ENCODE assay signal across 21 mouse cellular contexts in the genomic region with DNA sequence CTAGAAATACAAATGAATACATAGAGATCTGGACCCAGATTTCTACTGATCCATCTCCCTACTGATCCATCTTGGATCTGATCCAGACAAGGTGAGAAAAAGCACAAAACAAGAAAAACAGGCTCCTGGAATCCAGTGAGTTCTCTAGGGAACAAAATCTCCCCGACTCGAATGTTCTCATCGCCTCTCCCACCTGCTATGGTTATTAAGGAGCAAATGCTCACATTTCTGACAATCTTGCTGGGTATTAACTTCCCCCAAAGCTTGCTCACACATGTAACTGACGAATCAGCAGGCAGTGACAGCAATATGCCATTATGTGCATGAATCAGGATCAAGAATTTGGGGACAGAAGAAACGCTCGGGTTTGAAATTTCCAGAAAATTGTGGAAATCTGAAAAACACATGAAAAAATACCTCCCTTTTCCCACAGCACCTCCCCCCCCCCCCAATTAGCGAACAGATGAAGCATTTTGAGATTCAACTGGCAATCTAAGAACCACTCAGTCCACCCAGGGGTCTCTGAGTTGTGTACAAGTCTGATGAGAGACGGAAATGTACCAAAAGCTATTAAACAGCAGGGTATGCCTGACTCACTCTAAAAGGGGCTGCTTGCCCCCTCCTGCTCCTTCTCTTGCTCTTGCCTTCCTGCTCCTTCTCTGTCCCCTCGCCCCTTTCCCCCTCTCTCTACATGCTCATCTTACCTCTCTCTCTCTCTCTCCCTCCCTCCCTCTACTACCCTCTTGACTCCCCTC.
DNase-seq lines count a peak whose midpoint lies in the region; ATAC-seq and TF ChIP-seq lines count a peak whose summit lies in the region.
"Had no signal": no experiment of that assay in that cellular context is flagged by ENCODE, and none has a peak within 500 bp of the region (broad histone marks: within the 10 kb centered on the region; RNA-seq: fewer than 3 reads in every experiment).

No protein-coding gene starts in this region.

- no peak overlapping the region for H3K27ac ChIP-seq in forebrain, embryonic 14.5 days (ENCODE audit: low read depth, low read length)
- H3K27ac ChIP-seq in forebrain, embryonic 13.5 days, result no peak overlapping the region
- no peak overlapping the region for H3K27ac ChIP-seq in midbrain, embryonic 14.5 days (replicated peaks; ENCODE audit: low read depth, low read length)
- no peak overlapping the region for H3K27ac ChIP-seq in midbrain, embryonic 10.5 days (replicated peaks)
- H3K27ac ChIP-seq in limb, embryonic 14.5 days (replicated peaks; ENCODE audit: low read depth, low read length), result no peak overlapping the region
- H3K27ac ChIP-seq: heart, embryonic 10.5 days; hindbrain, embryonic 15.5 days; liver, embryonic 15.5 days; lung, embryonic 15.5 days had no signal

- no peaks in the 10 kb centered on the region for H3K36me3 ChIP-seq in forebrain, embryonic 14.5 days (ENCODE audit: control insufficient read depth, insufficient read depth, low read length)
- no peaks in the 10 kb centered on the region for H3K36me3 ChIP-seq in forebrain, embryonic 13.5 days (ENCODE audit: poor library complexity, severe bottlenecking)
- no peaks in the 10 kb centered on the region for H3K36me3 ChIP-seq in midbrain, embryonic 14.5 days (ENCODE audit: control insufficient read depth, insufficient read depth, low read length)
- H3K36me3 ChIP-seq in midbrain, embryonic 10.5 days, result peaks cover 9% of the 10 kb centered on the region; the same call in 1 of the 2 replicates
- peaks cover 3% of the 10 kb centered on the region; the same call in 1 of the 2 replicates for H3K36me3 ChIP-seq in limb, embryonic 14.5 days (ENCODE audit: control insufficient read depth, insufficient read depth, low read length)
- H3K36me3 ChIP-seq: heart, embryonic 10.5 days; hindbrain, embryonic 15.5 days; liver, embryonic 15.5 days had no signal

- no peaks in the 10 kb centered on the region for H3K27me3 ChIP-seq in forebrain, embryonic 14.5 days (replicated peaks; ENCODE audit: control insufficient read depth, insufficient read depth, low read length)
- H3K27me3 ChIP-seq in forebrain, embryonic 13.5 days, result no peaks in the 10 kb centered on the region
- H3K27me3 ChIP-seq in midbrain, embryonic 14.5 days (ENCODE audit: control insufficient read depth, insufficient read depth, low read length), result no peaks in the 10 kb centered on the region
- H3K27me3 ChIP-seq in midbrain, embryonic 10.5 days (ENCODE audit: low read depth, poor library complexity, severe bottlenecking), result no peaks in the 10 kb centered on the region
- no peaks in the 10 kb centered on the region for H3K27me3 ChIP-seq in limb, embryonic 14.5 days (ENCODE audit: control insufficient read depth, insufficient read depth, low read length)
- H3K27me3 ChIP-seq: hindbrain, embryonic 15.5 days; liver, embryonic 15.5 days; lung, embryonic 15.5 days; megakaryocyte, embryonic 14.5 days had no signal

- H3K4me2 ChIP-seq in forebrain, embryonic 14.5 days (ENCODE audit: low read length), result no peak overlapping the region
- H3K4me2 ChIP-seq in forebrain, embryonic 13.5 days, result no peak overlapping the region
- H3K4me2 ChIP-seq in midbrain, embryonic 14.5 days (ENCODE audit: low read length), result no peak overlapping the region
- H3K4me2 ChIP-seq in limb, embryonic 14.5 days (replicated peaks; ENCODE audit: low read depth, low read length, severe bottlenecking), result no peak overlapping the region
- H3K4me2 ChIP-seq: hindbrain, embryonic 15.5 days; liver, embryonic 15.5 days; lung, embryonic 15.5 days had no signal

- peak; percentile 44; the same call in 1 of the 2 replicates for ATAC-seq in forebrain, embryonic 14.5 days
- ATAC-seq in forebrain, embryonic 13.5 days, result no peak
- no peak for ATAC-seq in midbrain, embryonic 14.5 days (ENCODE audit: low FRiP score, low TSS enrichment)
- 0 out of 2 replicates have a peak, but pooled peaks have one; percentile 54 for ATAC-seq in limb, embryonic 14.5 days (ENCODE audit: low FRiP score, low read depth)

- H3K4me1 ChIP-seq in forebrain, embryonic 14.5 days (ENCODE audit: control insufficient read depth, insufficient read depth, low read length), result peaks cover 10% of the 10 kb centered on the region
- H3K4me1 ChIP-seq in forebrain, embryonic 13.5 days, result peaks cover 18% of the 10 kb centered on the region
- peaks cover 15% of the 10 kb centered on the region for H3K4me1 ChIP-seq in midbrain, embryonic 14.5 days (ENCODE audit: control insufficient read depth, insufficient read depth, low read length)
- H3K4me1 ChIP-seq in midbrain, embryonic 10.5 days, result peaks cover 25% of the 10 kb centered on the region
- peaks cover 12% of the 10 kb centered on the region; the same call in 1 of the 2 replicates for H3K4me1 ChIP-seq in limb, embryonic 14.5 days (ENCODE audit: control insufficient read depth, insufficient read depth, low read length)

- no peak overlapping the region for H3K9ac ChIP-seq in forebrain, embryonic 14.5 days (ENCODE audit: low read length)
- no peak overlapping the region for H3K9ac ChIP-seq in forebrain, embryonic 13.5 days
- no peak overlapping the region for H3K9ac ChIP-seq in midbrain, embryonic 14.5 days (replicated peaks; ENCODE audit: low read length)
- no peak overlapping the region for H3K9ac ChIP-seq in limb, embryonic 14.5 days (ENCODE audit: low read depth, low read length, severe bottlenecking)
- H3K9ac ChIP-seq: hindbrain, embryonic 15.5 days; liver, embryonic 15.5 days; lung, embryonic 15.5 days had no signal

- H3K4me3 ChIP-seq in forebrain, embryonic 14.5 days (ENCODE audit: low read depth, low read length), result no peak overlapping the region
- H3K4me3 ChIP-seq in forebrain, embryonic 13.5 days, result no peak overlapping the region
- no peak overlapping the region for H3K4me3 ChIP-seq in midbrain, embryonic 14.5 days (replicated peaks; ENCODE audit: low read depth, low read length)
- H3K4me3 ChIP-seq in midbrain, embryonic 10.5 days, result no peak overlapping the region
- no peak overlapping the region for H3K4me3 ChIP-seq in limb, embryonic 14.5 days (replicated peaks; ENCODE audit: low read length)
- H3K4me3 ChIP-seq: heart, embryonic 10.5 days; hindbrain, embryonic 15.5 days; liver, embryonic 15.5 days; lung, embryonic 15.5 days; megakaryocyte, embryonic 14.5 days had no signal

- DNase-seq in forebrain, embryonic 14.5 days (ENCODE audit: low spot score), result peak; percentile 30
- DNase-seq in midbrain, embryonic 14.5 days, result peak; percentile 13
- DNase-seq in midbrain, embryonic 10.5 days (ENCODE audit: low spot score), result no peak
- DNase-seq in brain, embryonic 14.5 days (ENCODE audit: low read depth), result peak; percentile 40
- DNase-seq in limb, embryonic 14.5 days (ENCODE audit: low spot score), result peak; percentile 63
- no peak for DNase-seq in adrenal gland, postnatal 4 days (ENCODE audit: low spot score in 2 of 2)
- DNase-seq: adrenal gland, postnatal 10 days; cerebellum, adult 11 months; cerebellum, adult 9-11 months; heart, postnatal 4 days; kidney, adult 2 months; kidney, postnatal 14 days; liver; lung, postnatal 36 days; thymus, postnatal 25 days had no signal

- H3K9me3 ChIP-seq in forebrain, embryonic 14.5 days (replicated peaks; ENCODE audit: control insufficient read depth, low read length), result no peaks in the 10 kb centered on the region
- H3K9me3 ChIP-seq in forebrain, embryonic 13.5 days (replicated peaks), result no peaks in the 10 kb centered on the region
- no peaks in the 10 kb centered on the region for H3K9me3 ChIP-seq in midbrain, embryonic 14.5 days (ENCODE audit: control insufficient read depth, low read length)
- no peaks in the 10 kb centered on the region for H3K9me3 ChIP-seq in midbrain, embryonic 10.5 days (replicated peaks)
- no peaks in the 10 kb centered on the region for H3K9me3 ChIP-seq in limb, embryonic 14.5 days (ENCODE audit: control insufficient read depth, low read length)
- H3K9me3 ChIP-seq: heart, embryonic 10.5 days; hindbrain, embryonic 15.5 days; liver, embryonic 15.5 days; lung, embryonic 15.5 days; megakaryocyte, embryonic 14.5 days had no signal

- TF ChIP-seq CTCF in brain, embryonic 14.5 days (IDR thresholded peaks at IDR 0.05; ENCODE audit: borderline replicate concordance, extremely low read depth, insufficient read depth, insufficient read length), result no peak

- WGBS in forebrain, embryonic 14.5 days, result 70% methylated on average over 9 of the region's 9 CpGs
- 72% methylated on average over 9 of the region's 9 CpGs for WGBS in forebrain, embryonic 13.5 days
- 66% methylated on average over 9 of the region's 9 CpGs for WGBS in midbrain, embryonic 14.5 days
- WGBS in midbrain, embryonic 10.5 days, result 84% methylated on average over 9 of the region's 9 CpGs
- 39% methylated on average over 9 of the region's 9 CpGs for WGBS in limb, embryonic 14.5 days

- no peak for TF ChIP-seq POLR2A in brain, embryonic 14.5 days (IDR thresholded peaks at IDR 0.05; ENCODE audit: borderline replicate concordance, extremely low read depth, insufficient read depth, insufficient read length, poor library complexity, severe bottlenecking)
- TF ChIP-seq POLR2A in limb, embryonic 14.5 days (IDR thresholded peaks at IDR 0.05; ENCODE audit: borderline replicate concordance, extremely low read depth, insufficient read depth, insufficient read length), result no peak

Comparison
In these comparisons a context has a peak if more than half of its experiments do, and no peak if none do; other contexts are left out.
1. ATAC-seq: peak in forebrain, embryonic 14.5 days (single experiment) and limb, embryonic 14.5 days (single experiment); none in forebrain, embryonic 13.5 days (single experiment) and midbrain, embryonic 14.5 days (single experiment).
2. DNase-seq: peak in forebrain, embryonic 14.5 days (single experiment), midbrain, embryonic 14.5 days (single experiment), brain, embryonic 14.5 days (single experiment) and limb, embryonic 14.5 days (single experiment); none in midbrain, embryonic 10.5 days (single experiment) and adrenal gland, postnatal 4 days (0 of 2).